Mouse (Mus musculus) G1E (cell line): ENCODE measurements at regions not wholly inside any gene's neighbourhood (a gene's known extent, or its start where the extent isn't known, plus 50 kb on each side); places are given as distances from the start of the nearest gene placed in this dataset.

Experiments used
- ATAC-seq: 2 replicates; pipeline ENCODE4 v1.8.0; 2016; ENCODE audit warnings: mild to moderate bottlenecking; ENCODE audit not compliant: insufficient number of reproducible peaks, poor library complexity, low FRiP score, severe bottlenecking; ENCODE audit errors: extremely low read depth
- DNase-seq: peaks from one replicate; pipeline ENCODE4 v3.0.0; 2012; ENCODE audit warnings: low spot score
- H3K27me3 ChIP-seq: 2 replicates; pipeline ENCODE4 v1.6.1; 2012; ENCODE audit warnings: mild to moderate bottlenecking, low read length, inconsistent platforms; ENCODE audit not compliant: insufficient read depth
- H3K36me3 ChIP-seq: replicated peaks from 2 replicates; pipeline ENCODE3; 2012; ENCODE audit warnings: mild to moderate bottlenecking, inconsistent platforms
- H3K4me1 ChIP-seq: 2 replicates; pipeline ENCODE4 v1.6.1; 2012; ENCODE audit warnings: low read depth, low read length, inconsistent platforms, mixed read lengths; ENCODE audit not compliant: insufficient read depth
- H3K4me3 ChIP-seq: 2 replicates; pipeline ENCODE4 v1.5.1; 2012; ENCODE audit warnings: low read depth, mild to moderate bottlenecking, inconsistent platforms, low read length, moderate library complexity, mixed read lengths
- H3K9me3 ChIP-seq: replicated peaks from 2 replicates; pipeline ENCODE4 v1.6.1; 2012; ENCODE audit warnings: inconsistent platforms
- CTCF ChIP-seq: IDR thresholded peaks from 2 replicates; pipeline ENCODE4 v1.5.1; 2012; ENCODE audit warnings: low read depth, low read length, inconsistent platforms, mixed read lengths
- GATA1 ChIP-seq: IDR thresholded peaks from 2 replicates; pipeline ENCODE4 v1.6.1; 2012; ENCODE audit warnings: borderline replicate concordance, low read length, inconsistent platforms, mixed read lengths
- GATA2 ChIP-seq: IDR thresholded peaks from 2 replicates; pipeline ENCODE4 v1.6.1; 2012; ENCODE audit warnings: low read depth, low read length, inconsistent platforms, borderline replicate concordance
- POLR2AphosphoS5 ChIP-seq: IDR thresholded peaks from 2 replicates; pipeline ENCODE4 v1.6.1; 2012; ENCODE audit warnings: low read depth, low read length, inconsistent platforms; ENCODE audit not compliant: insufficient replicate concordance
- TAL1 ChIP-seq: conservative IDR thresholded peaks from 2 replicates; pipeline ENCODE4 v1.6.1; 2012; ENCODE audit warnings: low read depth, low read length, inconsistent platforms, mixed read lengths

DNA sequence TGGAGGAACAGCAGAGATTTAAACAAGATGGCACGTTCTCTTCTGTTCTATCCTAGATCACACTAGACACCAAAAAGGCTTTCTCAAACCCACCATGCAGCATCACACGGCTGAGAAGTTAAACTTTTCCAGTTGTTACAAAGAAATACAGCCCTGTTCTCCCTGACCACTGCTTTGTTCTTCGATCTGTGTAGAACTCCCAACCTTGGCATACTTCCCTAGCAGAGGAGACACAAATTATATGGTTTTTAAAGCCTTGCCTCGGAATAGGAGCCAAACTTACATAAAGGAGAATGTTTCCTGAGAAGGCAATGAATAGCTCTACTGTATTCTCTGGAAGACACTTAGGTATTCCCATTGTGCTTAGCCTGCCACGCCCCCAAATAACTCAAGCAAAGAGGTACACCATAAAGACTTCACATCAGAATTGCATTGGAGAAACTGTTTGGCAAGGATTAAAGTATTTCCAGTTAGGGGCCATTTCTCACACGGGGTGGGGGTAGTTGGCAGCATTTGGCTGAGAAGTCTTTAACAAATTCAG lies 114.1 kb upstream of the Ccdc122 start:
- no peak overlapping the region for H3K4me3 ChIP-seq
- TF ChIP-seq POLR2AphosphoS5 (no peak), GATA2 (no peak), CTCF (no peak), GATA1 (no peak), TAL1 (no peak)
- peaks cover 9% of the 10 kb centered on the region; the same call in 1 of the 2 replicates for H3K9me3 ChIP-seq
- H3K4me1 ChIP-seq: no peaks in the 10 kb centered on the region
- no peaks in the 10 kb centered on the region for H3K27me3 ChIP-seq
- no peaks in the 10 kb centered on the region for H3K36me3 ChIP-seq
- ATAC-seq: no peak
- no peak for DNase-seq

DNA sequence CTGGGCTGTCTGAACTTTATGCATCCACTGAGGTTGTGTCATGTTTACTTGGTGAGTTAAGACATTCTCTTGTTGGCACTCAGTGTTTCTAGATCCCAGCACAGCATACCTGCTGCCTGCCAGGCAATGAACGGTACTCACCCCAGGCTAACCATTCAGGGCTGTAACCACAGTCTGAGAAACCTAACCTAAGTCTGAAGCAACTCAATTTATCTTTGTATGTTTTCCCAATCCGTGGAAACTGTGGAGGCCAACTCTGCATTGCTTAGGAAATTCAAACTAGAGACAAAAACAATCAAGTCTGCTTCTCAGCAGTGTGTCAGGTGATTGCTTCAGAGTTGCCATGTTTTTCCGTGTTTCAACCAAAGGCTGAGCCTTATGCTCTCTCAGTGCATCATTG lies 118.5 kb upstream of the Ccdc122 start:
- peaks cover 9% of the 10 kb centered on the region for H3K9me3 ChIP-seq
- H3K4me1 ChIP-seq: no peaks in the 10 kb centered on the region
- H3K4me3 ChIP-seq: no peak overlapping the region
- DNase-seq (no peak), ATAC-seq (no peak)
- H3K27me3 ChIP-seq: no peaks in the 10 kb centered on the region
- no peak for TF ChIP-seq TAL1
- TF ChIP-seq GATA1: no peak
- no peak for TF ChIP-seq POLR2AphosphoS5
- no peak for TF ChIP-seq GATA2
- TF ChIP-seq CTCF: no peak
- no peaks in the 10 kb centered on the region for H3K36me3 ChIP-seq

GRCm38 (mm10) chr14:76917139-76917929 lies 119.2 kb upstream of the Ccdc122 start:
- DNase-seq (no peak), ATAC-seq (no peak)
- Histone ChIP-seq H3K9me3 (peaks cover 9% of the 10 kb centered on the region), H3K36me3 (no peaks in the 10 kb centered on the region), H3K27me3 (no peaks in the 10 kb centered on the region), H3K4me1 (no peaks in the 10 kb centered on the region), H3K4me3 (no peak overlapping the region)
- no peak for TF ChIP-seq TAL1
- no peak for TF ChIP-seq POLR2AphosphoS5
- TF ChIP-seq CTCF: no peak
- TF ChIP-seq GATA1: no peak
- no peak for TF ChIP-seq GATA2

DNA sequence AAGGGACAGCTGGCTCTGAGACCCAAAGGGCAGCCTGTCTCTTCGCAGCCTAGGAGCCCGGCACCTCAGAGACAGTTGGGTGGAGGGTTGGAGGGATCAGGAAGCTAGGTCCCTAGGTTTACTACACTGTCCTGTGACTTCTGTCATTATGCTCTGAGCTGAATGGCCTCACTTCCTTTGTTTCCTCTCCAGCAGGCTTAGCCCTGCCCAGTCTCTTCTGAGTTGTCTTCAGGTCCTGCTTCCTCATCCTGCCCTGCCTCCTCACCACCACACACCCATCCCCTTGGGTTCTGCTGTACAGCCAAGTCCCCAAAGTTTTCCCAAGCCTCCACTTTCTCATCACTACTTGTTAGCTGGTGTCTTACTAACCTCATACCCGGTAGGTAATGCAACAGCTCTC lies 122.7 kb upstream of the Ccdc122 start:
- Histone ChIP-seq H3K27me3 (no peaks in the 10 kb centered on the region), H3K4me1 (no peaks in the 10 kb centered on the region), H3K9me3 (peaks cover 9% of the 10 kb centered on the region), H3K36me3 (no peaks in the 10 kb centered on the region), H3K4me3 (no peak overlapping the region)
- ATAC-seq (no peak), DNase-seq (no peak)
- TF ChIP-seq GATA2 (no peak), GATA1 (no peak), TAL1 (no peak), POLR2AphosphoS5 (no peak), CTCF (no peak)

GRCm38 (mm10) chr14:76912301-76913001 lies 124.1 kb upstream of the Ccdc122 start:
- no peak overlapping the region for H3K4me3 ChIP-seq
- TF ChIP-seq GATA1 (no peak), CTCF (no peak), POLR2AphosphoS5 (no peak), TAL1 (no peak), GATA2 (no peak)
- no peaks in the 10 kb centered on the region for H3K27me3 ChIP-seq
- ATAC-seq: no peak
- H3K4me1 ChIP-seq: no peaks in the 10 kb centered on the region
- H3K36me3 ChIP-seq: no peaks in the 10 kb centered on the region
- peaks cover 6% of the 10 kb centered on the region for H3K9me3 ChIP-seq
- no peak for DNase-seq

- Histone ChIP-seq H3K36me3 (no peaks in the 10 kb centered on the region), H3K27me3 (no peaks in the 10 kb centered on the region), H3K4me3 (no peak overlapping the region), H3K4me1 (no peaks in the 10 kb centered on the region), H3K9me3 (peaks cover 5% of the 10 kb centered on the region)
- no peak for TF ChIP-seq POLR2AphosphoS5
- no peak for TF ChIP-seq GATA2
- TF ChIP-seq GATA1: no peak
- DNase-seq: no peak
- no peak for ATAC-seq
These were observed 125.3 kb upstream of the Ccdc122 start for GRCm38 (mm10) chr14:76911271-76911670.
